Mouse (Mus musculus): Measurements from ENCODE around the gene Ssbp3.

Ssbp3 gene

GRCm38 (mm10) chr4:106905898-106906297 lies 4.6 kb upstream of the Ssbp3 start:
- in situ Hi-C loops (cut with MboI, MseI) = loop anchor here (5.0 kb wide), 1 partner anchor 81 kb away; no protein-coding TSS in a partner anchor

DNA sequence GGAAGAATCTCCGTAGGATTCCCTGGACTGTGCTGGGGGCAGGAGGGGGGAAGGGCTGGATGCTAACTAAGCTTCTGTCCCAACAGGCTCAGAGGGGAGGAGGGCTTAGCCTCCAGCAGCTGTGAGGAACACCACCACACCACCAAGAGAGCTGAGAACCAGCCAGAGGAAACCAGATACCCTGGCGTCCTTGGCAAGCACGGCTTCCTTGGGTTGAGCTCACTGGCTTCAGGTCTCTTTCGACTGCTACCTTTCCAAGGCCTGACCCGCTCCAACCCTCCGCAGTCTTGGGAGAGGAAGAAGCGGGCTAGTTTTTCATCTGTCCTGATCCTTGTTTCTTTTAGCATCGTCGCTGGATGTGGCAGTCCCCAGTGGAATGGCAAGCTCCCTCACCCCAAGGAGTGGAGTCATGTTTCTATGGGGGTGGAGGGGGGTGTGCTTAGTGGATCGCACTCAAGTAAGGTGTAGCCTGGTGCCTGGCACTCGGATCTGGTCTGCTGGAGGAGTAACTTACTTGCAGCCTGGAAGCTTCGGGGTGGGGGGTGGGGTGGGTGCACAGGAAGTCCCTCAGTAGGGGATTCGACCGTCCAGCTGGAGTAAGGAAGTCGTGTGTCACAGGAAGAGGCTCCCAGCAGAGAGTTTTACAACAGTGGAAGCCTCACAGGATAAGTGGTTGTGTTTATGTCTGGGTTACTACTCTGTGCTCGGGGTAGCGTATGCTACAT lies 2.6 kb upstream of the Ssbp3 start:
- in situ Hi-C loops (cut with MboI, MseI) = loop anchor here (5.0 kb wide), 1 partner anchor 79 kb away; no protein-coding TSS in a partner anchor

DNA sequence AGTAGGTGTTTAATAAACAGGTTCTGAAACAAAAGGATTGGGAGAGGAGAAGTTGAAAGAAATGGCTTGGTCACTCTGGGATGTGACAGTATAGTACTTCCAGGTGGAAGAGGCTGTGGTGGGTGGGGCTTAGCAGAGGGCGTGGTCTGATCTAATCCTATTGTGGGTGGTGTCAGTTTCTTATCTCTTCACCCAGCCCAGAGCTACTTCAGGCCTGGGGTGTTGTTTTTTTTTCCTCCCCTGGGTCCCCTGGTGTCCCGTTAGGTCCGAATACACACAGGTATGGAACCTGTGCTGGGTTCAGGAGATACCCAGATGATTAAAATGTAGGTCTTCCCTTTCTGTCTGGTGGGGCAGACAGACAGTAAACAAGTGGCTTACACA lies 2.1 kb upstream of the Ssbp3 start:
- in situ Hi-C loops (cut with MboI, MseI) = loop anchor here (5.0 kb wide), 1 partner anchor 79 kb away; no protein-coding TSS in a partner anchor

DNA sequence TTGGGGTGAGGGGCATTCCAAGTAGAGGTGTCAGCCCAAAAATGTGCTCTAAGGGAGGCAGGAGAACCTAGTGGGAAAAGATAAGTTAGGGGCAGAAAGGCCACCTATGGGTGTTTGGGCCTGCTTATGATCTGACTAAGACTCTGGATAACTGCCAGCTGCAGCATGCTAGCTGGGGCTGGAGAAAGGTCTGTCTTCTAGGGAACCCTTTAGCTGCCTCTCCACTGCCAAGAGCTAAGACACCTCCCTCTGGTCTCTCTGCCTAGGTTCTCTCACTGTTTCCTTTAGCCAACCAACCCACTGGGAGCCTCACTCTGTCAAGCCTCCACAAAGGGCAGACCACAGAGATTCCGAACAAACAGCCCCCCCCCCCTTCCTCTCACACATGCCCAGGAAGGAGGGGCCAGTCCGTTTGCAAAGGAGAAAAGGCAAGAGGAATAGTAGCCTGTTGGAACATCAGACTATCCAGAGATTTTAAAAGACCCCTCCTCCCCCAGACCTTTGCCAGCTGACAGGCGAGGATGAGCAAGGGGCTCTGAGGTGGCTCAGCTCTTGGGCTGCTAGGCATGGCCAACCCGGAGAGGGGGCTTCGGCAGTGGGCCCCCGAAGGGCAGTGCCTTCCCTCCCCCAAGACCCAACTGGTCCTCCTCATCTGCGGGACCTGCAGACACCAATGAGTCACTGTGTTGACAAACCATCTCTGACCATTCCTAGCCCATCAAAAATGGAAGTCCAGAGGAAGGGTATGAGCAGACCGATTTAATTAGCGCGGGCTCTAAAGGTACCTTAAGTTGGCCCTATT lies 1.4 kb upstream of the Ssbp3 start:
- in situ Hi-C loops (cut with MboI, MseI) = loop anchor here (5.0 kb wide), 1 partner anchor 78 kb away; no protein-coding TSS in a partner anchor

- in situ Hi-C loops (cut with MboI, MseI) = loop anchor here (5.0 kb wide), 1 partner anchor 78 kb away; no protein-coding TSS in a partner anchor
Observed at GRCm38 (mm10) chr4:106909797-106910196, 704 bp upstream of the Ssbp3 start.

DNA sequence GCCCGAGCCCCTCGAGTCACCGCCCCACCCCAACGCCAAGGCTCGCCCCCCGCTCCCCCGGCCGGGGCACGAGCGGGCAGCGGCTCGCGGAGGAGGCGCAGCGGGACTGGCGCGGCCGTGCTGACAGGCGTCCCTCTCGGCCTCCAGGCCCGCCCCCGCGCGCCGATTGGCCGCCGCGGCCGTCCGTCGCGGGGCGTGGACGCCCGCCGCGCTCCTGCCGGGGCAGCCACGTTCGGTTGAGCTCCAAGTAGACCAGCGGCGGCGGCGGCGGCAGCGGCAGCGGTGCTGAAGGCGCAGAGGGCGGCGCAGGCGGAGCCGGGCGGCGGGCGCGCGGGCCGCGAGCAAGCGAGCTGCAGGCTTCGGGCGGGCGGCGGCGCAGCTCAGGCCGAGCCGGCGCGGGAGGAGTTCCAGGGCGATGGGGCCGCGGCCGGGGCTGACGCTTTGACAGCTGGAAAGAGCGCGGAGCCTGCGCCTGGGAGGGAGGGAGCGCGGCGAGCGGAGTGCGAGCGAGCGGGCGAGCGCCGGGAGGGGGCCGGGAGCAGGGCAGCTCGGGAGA lies 823 bp downstream of the Ssbp3 start:
- in situ Hi-C loops (cut with MboI, MseI) = no loop called here

DNA sequence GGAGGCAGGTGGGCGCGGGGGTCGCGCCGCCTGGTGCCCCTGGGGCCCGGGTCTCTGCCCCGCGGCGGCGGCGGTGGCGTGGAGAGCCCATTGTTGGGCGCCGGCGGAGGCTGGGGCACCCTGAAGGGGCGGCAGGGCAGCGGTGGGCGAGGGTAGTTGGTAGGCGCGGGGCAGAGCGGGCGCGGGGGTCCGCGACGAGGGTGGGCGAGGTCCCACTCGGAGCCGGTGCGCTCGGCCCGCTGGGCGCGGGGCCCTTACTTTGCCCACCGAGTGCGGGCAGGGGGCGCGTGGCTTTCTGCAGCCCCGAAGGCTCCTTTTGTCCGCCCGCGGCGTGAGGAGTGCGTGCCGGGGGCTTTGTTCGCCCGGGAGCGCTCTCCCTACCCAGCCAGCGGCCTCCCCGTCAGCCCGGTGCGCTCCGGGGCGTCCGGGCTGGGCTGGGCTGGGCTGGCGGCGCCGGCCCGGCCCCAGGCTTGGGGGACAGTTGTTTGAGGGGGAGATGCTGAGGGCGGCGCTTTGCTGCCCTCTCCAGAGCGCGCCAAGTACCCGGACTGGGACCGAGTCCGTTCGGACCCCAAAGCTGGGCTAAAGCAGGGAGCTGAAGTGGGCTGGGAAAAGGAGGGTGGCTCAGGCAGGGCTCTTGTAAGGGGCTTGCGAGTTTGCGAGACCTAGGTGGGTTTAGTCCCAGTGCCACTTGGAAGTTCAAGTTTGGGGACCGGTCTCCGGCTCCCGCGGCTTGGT lies 1.6 kb downstream of the Ssbp3 start:
- in situ Hi-C loops (cut with MboI, MseI) = no loop called here

DNA sequence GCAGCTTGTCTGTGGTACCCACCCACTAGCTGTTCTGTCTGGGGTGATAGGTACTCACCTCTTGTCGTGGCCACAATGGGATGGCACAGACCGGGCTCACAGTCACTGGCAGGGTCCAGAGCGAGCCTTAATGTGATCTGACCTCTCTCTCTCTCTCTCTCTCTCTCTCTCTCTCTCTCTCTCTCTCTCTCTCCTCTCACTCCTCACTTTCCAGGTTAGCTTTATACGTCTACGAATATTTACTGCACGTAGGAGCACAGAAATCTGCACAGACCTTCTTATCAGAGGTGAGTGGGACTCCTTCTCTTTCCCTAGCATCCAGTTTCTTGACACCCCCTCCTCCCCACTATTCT lies 2.2 kb downstream of the Ssbp3 start:
- in situ Hi-C loops (cut with MboI, MseI) = no loop called here

DNA sequence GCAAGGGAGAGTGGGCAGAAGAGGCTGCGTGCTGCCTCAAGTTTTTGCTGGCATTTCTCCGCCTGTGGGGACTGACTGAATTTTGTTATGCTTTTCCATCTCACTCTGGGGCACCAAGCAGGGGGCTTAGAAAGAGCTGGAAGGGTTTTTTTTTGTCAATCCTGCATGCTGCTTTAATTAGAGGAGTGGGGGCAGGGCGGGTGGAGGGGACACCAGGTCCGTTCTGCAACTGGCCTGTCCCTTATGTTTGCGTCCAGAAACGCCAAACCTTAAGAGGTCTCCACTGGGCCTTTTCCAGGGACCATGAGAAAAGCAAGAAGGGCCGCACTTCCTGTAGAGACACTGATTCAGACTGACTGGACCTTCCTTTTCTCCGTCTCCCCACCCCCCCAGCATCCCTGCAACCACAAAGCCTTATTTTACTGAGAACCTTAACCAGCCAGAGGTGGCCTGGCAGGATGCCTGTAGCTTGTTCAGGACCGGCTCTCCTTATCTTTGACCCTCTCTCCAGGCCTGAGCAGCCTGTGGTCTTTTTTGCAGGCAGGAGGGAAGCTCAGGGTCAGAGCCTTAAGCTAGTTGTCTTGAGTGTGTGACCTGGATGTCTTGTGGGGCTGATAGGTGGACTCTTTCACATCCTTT lies 3.0 kb downstream of the Ssbp3 start:
- in situ Hi-C loops (cut with MboI, MseI) = no loop called here

DNA sequence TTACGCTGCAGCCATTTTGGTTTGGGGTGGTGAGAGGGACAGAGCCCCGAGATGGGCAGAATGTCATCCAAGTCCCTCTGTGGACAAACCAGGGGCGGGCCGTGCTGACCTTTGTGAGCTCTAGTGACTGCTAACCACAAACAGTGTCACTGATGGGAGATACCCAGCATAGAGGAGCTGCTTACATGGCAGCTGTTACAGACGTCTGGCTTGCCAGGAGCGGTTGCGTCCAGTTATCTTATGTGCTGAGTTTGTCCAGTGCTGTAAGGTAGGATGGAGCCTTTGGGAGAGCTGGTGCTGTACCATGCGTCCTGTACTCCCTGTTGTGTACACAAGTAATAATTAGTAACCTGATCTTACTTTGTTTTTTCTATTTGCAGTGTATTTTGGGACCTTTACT lies 4.8 kb downstream of the Ssbp3 start:
- in situ Hi-C loops (cut with MboI, MseI) = no loop called here

- in situ Hi-C loops (cut with MboI, MseI) = no loop called here
Observed at GRCm38 (mm10) chr4:106918263-106918662, 7.8 kb downstream of the Ssbp3 start.

GRCm38 (mm10) chr4:106920119-106920518 lies 9.6 kb downstream of the Ssbp3 start:
- in situ Hi-C loops (cut with MboI, MseI) = no loop called here

DNA sequence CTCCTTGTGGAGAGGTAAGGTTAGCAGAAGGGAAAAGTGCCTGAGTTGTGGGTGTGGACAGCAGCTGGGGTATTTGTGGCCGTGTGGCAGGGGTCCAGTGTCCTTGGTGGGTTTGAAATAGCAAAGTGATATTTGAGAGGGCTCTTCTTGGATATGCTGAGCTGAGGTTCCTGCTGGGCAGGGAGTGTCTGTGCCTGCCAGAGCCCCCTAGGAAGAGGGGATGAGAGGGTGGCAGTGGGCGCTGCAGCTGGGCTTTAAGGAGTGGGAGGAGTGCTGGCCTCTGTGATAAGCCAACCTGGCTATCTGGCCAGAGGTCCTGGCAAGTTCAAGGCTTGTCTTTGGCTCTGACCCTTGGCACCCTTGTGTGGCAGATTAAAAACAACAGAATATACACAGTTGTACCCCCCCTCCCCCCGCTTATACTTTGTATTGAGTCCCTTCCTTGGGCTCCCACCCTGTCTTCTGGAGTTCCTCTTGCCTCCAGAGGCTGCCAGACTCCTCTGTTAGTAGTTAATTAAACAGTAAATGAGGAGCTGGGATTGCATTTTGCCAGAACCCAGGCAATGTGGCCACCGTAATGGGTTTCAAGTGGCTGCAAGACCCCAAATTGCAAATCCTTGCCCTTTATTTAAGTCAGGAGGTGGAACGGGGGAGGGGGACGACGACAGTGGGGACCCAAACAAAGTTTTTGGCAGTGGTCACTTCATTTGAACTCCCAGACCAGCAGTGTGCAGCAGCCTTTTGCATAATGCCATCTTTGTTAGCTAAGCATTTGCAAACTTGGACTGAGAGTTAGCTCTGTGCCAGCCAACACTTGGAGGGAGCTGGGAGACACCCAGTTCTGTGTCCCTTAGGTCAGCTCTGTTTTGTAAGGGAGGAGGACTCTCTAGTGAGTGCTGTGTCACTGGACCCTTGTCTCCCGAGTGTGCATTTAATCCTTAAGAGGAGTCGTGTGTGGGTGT lies 11.2 kb downstream of the Ssbp3 start:
- in situ Hi-C loops (cut with MboI, MseI) = no loop called here

GRCm38 (mm10) chr4:106922919-106923318 lies 12.4 kb downstream of the Ssbp3 start:
- in situ Hi-C loops (cut with MboI, MseI) = no loop called here

DNA sequence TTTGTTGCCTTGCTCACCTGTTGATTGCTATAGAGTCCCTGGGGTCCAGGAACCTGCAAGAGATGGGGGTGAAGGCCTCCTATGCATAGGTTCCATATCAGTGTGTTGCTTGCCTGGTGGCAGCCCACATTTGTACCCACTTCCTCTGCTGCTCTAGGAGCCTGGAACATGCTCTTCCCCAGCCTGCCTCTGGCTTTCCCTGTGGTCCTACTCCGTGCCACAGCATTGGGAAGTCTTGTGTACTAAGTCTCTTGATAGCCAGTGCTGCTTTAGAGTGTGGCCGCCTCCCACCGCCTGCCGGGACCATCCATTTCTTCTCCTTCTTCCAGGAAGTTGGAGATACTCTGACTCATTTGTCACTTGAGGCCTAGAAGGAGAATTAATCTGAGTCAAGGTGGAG lies 13.7 kb downstream of the Ssbp3 start:
- in situ Hi-C loops (cut with MboI, MseI) = no loop called here

- in situ Hi-C loops (cut with MboI, MseI) = no loop called here
Observed at GRCm38 (mm10) chr4:106924888-106925287, 14.4 kb downstream of the Ssbp3 start.

- in situ Hi-C loops (cut with MboI, MseI) = no loop called here
Observed at GRCm38 (mm10) chr4:106926401-106926800, 15.9 kb downstream of the Ssbp3 start.

DNA sequence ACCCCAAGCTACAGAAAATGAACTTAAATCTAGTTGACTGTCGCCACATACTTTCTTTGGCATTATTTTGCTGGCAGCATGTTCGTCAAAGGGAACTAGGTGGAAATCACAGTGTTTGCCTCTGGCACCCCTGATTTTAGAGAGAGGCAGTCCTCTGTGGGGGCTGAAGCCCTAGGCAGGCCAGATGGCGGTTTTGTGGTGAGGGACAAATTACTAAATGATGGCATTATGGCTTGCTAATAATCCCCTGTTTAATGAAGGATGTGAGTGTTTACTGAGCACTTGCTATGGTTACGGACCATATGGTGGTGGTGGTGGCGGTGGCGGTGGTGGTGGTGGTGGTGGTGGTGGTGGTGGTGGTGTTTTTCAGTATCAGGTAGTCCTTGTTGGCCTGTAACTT lies 16.5 kb downstream of the Ssbp3 start:
- in situ Hi-C loops (cut with MboI, MseI) = no loop called here

- in situ Hi-C loops (cut with MboI, MseI) = no loop called here
Observed at GRCm38 (mm10) chr4:106928961-106929360, 18.5 kb downstream of the Ssbp3 start.

GRCm38 (mm10) chr4:106932583-106932982 lies 22.1 kb downstream of the Ssbp3 start:
- in situ Hi-C loops (cut with MboI, MseI) = no loop called here

All from T-helper 1 cell (primary cell).